Mouse (Mus musculus) testis, adult 2 months (tissue): Measurements from ENCODE around the gene Stxbp1. TPM values are rescaled to one million over a fixed set of nuclear protein-coding genes. Genes with fewer than 3 reads are reported as not detected.

Source experiments
- H3K27ac ChIP-seq: fragments of 200-500 bp; 2 replicates; pipeline ENCODE4 v1.5.1; 2012; ENCODE audit warnings: low read depth, low read length; ENCODE audit not compliant: control insufficient read depth, insufficient read depth
- H3K27me3 ChIP-seq: fragments of 200-500 bp; 2 replicates; pipeline ENCODE4 v1.6.1; 2012; ENCODE audit warnings: mild to moderate bottlenecking, low read length, moderate library complexity; ENCODE audit not compliant: control insufficient read depth, insufficient read depth
- H3K36me3 ChIP-seq: fragments of 200-500 bp; 2 replicates; pipeline ENCODE4 v1.6.1; 2012; ENCODE audit warnings: mild to moderate bottlenecking, low read length; ENCODE audit not compliant: control insufficient read depth, insufficient read depth
- H3K4me1 ChIP-seq: fragments of 200-500 bp; 2 replicates; pipeline ENCODE4 v1.6.1; 2012; ENCODE audit warnings: low read length; ENCODE audit not compliant: control insufficient read depth, insufficient read depth
- H3K4me3 ChIP-seq: fragments of 200-500 bp; 2 replicates; pipeline ENCODE4 v1.5.1; 2012; ENCODE audit warnings: low read depth, mild to moderate bottlenecking, low read length, moderate library complexity, mixed read lengths; ENCODE audit not compliant: control insufficient read depth
- CTCF ChIP-seq: fragments of 200-500 bp; IDR thresholded peaks from 2 replicates; pipeline ENCODE4 v1.5.1; 2012; ENCODE audit warnings: low read depth, mild to moderate bottlenecking, inconsistent platforms, low read length, moderate library complexity; ENCODE audit not compliant: control insufficient read depth, insufficient read depth, insufficient replicate concordance
- POLR2A ChIP-seq: fragments of 200-500 bp; IDR thresholded peaks from 2 replicates; pipeline ENCODE4 v1.6.1; 2012; ENCODE audit warnings: low read depth, mild to moderate bottlenecking, inconsistent platforms, low read length, moderate library complexity; ENCODE audit not compliant: control insufficient read depth
- polyA plus RNA-seq: library from polyadenylated mRNA; depleted of rRNA; stranded (reverse); fragments of >200 nt; gene quantifications from 2 replicates; pipeline ENCODE4 v1.2.3, GENCODE M21; 2012

The Stxbp1 gene
- polyA plus RNA-seq, 1 experiment = 15.2 TPM

GRCm38 (mm10) chr2:32811959-32812358 is 35.1 kb downstream of the Stxbp1 start:
- no peaks in the 10 kb centered on the region; the same call in none of the 2 replicates for H3K36me3 ChIP-seq
- TF ChIP-seq POLR2A = no peak
- no peak for TF ChIP-seq CTCF
- H3K27me3 ChIP-seq = no peaks in the 10 kb centered on the region
- H3K4me3 ChIP-seq = no peak overlapping the region
- H3K27ac ChIP-seq = no peak overlapping the region
- no peaks in the 10 kb centered on the region; the same call in 1 of the 2 replicates for H3K4me1 ChIP-seq

- no peaks in the 10 kb centered on the region; the same call in none of the 2 replicates for H3K36me3 ChIP-seq
Observed at GRCm38 (mm10) chr2:32808816-32809566, 38.1 kb downstream of the Stxbp1 start.

GRCm38 (mm10) chr2:32798251-32798962 is 48.6 kb downstream of the Stxbp1 start:
- H3K27ac ChIP-seq = no peak overlapping the region
- no peak overlapping the region for H3K4me3 ChIP-seq
- H3K27me3 ChIP-seq = no peaks in the 10 kb centered on the region
- TF ChIP-seq CTCF (no peak), POLR2A (no peak)
- no peaks in the 10 kb centered on the region for H3K4me1 ChIP-seq
- H3K36me3 ChIP-seq = peaks cover 5% of the 10 kb centered on the region

More at GRCm38 (mm10) chr2:32808816-32809566, 38.1 kb downstream of the Stxbp1 start:
- no peak for TF ChIP-seq POLR2A
- no peak for TF ChIP-seq CTCF
- H3K4me1 ChIP-seq = no peaks in the 10 kb centered on the region; the same call in 1 of the 2 replicates
- H3K27me3 ChIP-seq = no peaks in the 10 kb centered on the region
- no peak overlapping the region for H3K27ac ChIP-seq
- no peak overlapping the region for H3K4me3 ChIP-seq

- no peaks in the 10 kb centered on the region for H3K4me1 ChIP-seq
- no peaks in the 10 kb centered on the region for H3K27me3 ChIP-seq
- H3K36me3 ChIP-seq = peaks cover 1% of the 10 kb centered on the region
- no peak overlapping the region for H3K4me3 ChIP-seq
- no peak for TF ChIP-seq CTCF
- TF ChIP-seq POLR2A = no peak
- no peak overlapping the region for H3K27ac ChIP-seq
Observed at GRCm38 (mm10) chr2:32795748-32796418, 51.2 kb downstream of the Stxbp1 start.

GRCm38 (mm10) chr2:32791297-32791696 is 55.7 kb downstream of the Stxbp1 start:
- TF ChIP-seq CTCF (no peak), POLR2A (no peak)
- no peaks in the 10 kb centered on the region for H3K27me3 ChIP-seq
- H3K4me3 ChIP-seq = no peak overlapping the region
- no peaks in the 10 kb centered on the region; the same call in none of the 2 replicates for H3K36me3 ChIP-seq
- no peak overlapping the region for H3K27ac ChIP-seq
- H3K4me1 ChIP-seq = no peaks in the 10 kb centered on the region; the same call in 1 of the 2 replicates

- Histone ChIP-seq H3K4me3 (no peak overlapping the region), H3K27ac (no peak overlapping the region), H3K4me1 (peaks cover 4% of the 10 kb centered on the region), H3K27me3 (no peaks in the 10 kb centered on the region), H3K36me3 (no peaks in the 10 kb centered on the region; the same call in 1 of the 2 replicates)
- no peak for TF ChIP-seq CTCF
- TF ChIP-seq POLR2A = no peak
Observed at GRCm38 (mm10) chr2:32788581-32788980, 58.5 kb downstream of the Stxbp1 start.

GRCm38 (mm10) chr2:32787176-32787575 is 59.9 kb downstream of the Stxbp1 start:
- Histone ChIP-seq H3K27me3 (no peaks in the 10 kb centered on the region), H3K4me3 (no peak overlapping the region), H3K27ac (no peak overlapping the region), H3K36me3 (no peaks in the 10 kb centered on the region; the same call in 1 of the 2 replicates), H3K4me1 (peaks cover 4% of the 10 kb centered on the region)
- TF ChIP-seq CTCF (no peak), POLR2A (no peak)
